Mouse (Mus musculus) lung, adult 2 months (tissue): ENCODE data around the gene Pick1. TPM values are rescaled to one million over a fixed set of nuclear protein-coding genes. Genes with fewer than 3 reads are reported as not detected.

Source experiments
- DNase-seq: peaks from one replicate; pipeline ENCODE4 v3.0.0; 2022
- H3K4me1 ChIP-seq: fragments of 200-500 bp; 2 replicates; pipeline ENCODE4 v1.6.1; 2011; ENCODE audit warnings: low read length; ENCODE audit not compliant: control insufficient read depth, insufficient read depth
- H3K4me3 ChIP-seq: fragments of 200-500 bp; replicated peaks from 2 replicates; pipeline ENCODE3; 2011; ENCODE audit warnings: low read depth, mild to moderate bottlenecking, control low read depth, low read length; ENCODE audit errors: extremely low read depth
- CTCF ChIP-seq: fragments of 200-500 bp; IDR thresholded peaks from 2 replicates; pipeline ENCODE4 v1.5.1; 2011; ENCODE audit warnings: mild to moderate bottlenecking, low read length, control low read depth; ENCODE audit not compliant: insufficient read depth
- POLR2A ChIP-seq: fragments of 200-500 bp; IDR thresholded peaks from 2 replicates; pipeline ENCODE4 v1.6.1; 2011; ENCODE audit warnings: low read depth, mild to moderate bottlenecking, control low read depth, low read length, borderline replicate concordance; ENCODE audit errors: extremely low read depth
- WGBS: fragments of 180-500 bp; shearing (Covaris S2); methylation state at CpG from one replicate; pipeline ENCODE4 v1.1.7; 2018; 5-methylcytosine and 5-hydroxymethylcytosine counted together
- polyA plus RNA-seq: library from polyadenylated mRNA; depleted of rRNA; stranded (reverse); fragments of >200 nt; gene quantifications from 2 replicates; pipeline ENCODE4 v1.2.3, GENCODE M21; 2012

Pick1 gene
- polyA plus RNA-seq, 1 experiment = 25.9 TPM

DNA sequence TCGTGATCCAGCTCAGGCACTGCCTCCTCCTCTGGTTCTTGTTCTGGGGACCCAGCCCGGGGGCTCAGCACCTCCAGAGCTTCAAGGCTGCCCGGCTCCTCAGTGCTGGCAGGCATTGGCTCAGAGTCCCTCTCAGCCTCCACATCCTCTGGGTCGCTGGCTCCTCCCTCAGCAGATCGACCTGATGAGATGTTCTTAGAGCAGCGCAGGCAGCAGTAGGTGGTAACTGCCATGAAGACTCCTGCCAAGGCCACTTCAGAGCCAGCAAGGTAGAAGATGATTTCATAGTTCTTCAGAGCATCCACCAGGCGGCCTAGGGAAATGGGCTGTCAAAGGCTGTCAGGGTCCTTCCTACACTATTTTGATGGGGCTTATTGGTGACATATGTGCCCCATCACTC is 22.2 kb downstream of the Pick1 start:
- 54% methylated on average over 7 of the region's 7 CpGs for WGBS
- no peak for DNase-seq
- TF ChIP-seq CTCF (no peak), POLR2A (no peak)
- H3K4me3 ChIP-seq = no peak overlapping the region
- peaks cover 5% of the 10 kb centered on the region; the same call in 1 of the 2 replicates for H3K4me1 ChIP-seq

DNA sequence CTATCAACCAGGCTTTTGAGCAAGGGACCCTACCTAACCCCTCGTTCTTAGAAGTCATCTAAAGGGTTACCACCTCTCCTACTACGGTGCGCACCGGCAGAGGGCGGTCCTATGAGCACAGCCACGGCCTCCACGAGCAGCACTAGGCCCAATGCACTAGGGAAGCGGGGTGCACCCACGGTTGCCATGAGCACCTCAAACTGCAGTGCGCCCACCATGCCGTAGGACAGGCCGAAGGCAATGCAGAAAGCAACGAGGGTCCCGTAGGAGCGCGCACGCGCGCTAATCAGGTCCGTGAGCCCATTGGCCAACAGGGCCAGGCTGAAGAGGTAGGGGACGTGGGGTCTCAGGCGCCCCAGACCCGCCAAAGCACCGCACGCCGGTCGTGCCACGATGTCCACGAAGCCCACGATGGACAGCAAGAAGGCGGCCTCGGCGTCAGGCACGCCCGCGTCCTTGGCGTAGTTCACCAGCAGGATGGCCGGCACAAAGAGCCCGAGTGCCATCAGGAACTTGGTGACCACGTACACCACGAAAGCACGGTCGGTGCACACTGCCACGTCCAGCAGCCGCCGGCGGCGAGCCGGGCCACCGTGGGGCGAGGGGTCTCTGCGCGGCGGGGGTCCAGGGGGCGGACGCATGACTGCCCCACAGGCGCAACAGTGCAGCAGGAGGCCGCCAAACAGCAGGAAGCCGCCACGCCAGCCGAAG is 23.0 kb downstream of the Pick1 start:
- H3K4me1 ChIP-seq = peaks cover 5% of the 10 kb centered on the region; the same call in 1 of the 2 replicates
- no peak overlapping the region for H3K4me3 ChIP-seq
- DNase-seq = no peak
- 3% methylated on average over 61 of the region's 61 CpGs for WGBS
- TF ChIP-seq POLR2A (no peak), CTCF (no peak)

DNA sequence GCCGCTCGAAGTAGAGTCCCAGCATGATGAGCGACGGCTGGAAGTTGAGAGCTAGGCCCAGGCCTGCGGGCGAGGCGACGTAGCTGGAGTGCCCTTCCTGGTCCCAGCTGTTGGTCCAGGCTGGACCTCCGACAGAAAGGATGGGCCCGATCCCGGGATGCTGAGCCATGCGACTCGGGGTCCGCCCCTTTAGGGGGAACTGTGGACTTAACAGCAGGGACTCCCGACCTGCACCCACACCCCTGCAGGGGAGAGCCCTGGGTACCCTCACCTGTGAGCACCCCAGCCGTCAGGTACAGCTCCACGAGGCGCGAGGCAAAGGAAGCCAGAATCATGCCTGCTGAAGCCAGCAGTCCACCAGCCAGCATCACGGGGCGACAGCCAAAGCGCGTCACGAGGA is 23.6 kb downstream of the Pick1 start:
- Histone ChIP-seq H3K4me3 (no peak overlapping the region), H3K4me1 (peaks cover 5% of the 10 kb centered on the region; the same call in 1 of the 2 replicates)
- 31% methylated on average over 24 of the region's 24 CpGs for WGBS
- TF ChIP-seq POLR2A = no peak
- no peak for TF ChIP-seq CTCF
- no peak for DNase-seq

DNA sequence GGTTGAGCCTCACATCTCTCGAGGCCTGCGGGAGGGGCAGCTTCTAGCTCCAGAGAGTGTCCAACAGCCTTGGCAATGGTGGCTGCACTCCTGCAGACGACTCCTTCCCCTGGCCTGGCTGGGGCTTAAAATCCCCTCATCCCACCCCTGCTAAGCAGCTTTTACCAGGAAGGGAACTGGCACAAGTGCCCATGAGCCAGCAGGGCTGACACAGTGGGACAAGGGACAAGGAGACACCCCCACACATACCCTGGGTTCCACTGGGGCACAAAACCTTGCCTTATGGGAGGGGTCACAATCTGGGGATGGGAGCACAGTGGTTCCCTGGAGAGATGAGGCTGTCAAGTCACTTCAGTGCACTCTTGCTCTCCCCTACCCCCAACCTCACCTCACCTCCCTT is 25.7 kb downstream of the Pick1 start, which contains the start of gene Slc16a8:
Gene Slc16a8 (minus strand): TSS at position 101 of the 400 bp plus-strand sequence.
- DNase-seq = no peak
- no peak within 1 kb of the TSS for H3K4me3 ChIP-seq
- WGBS = 58% methylated on average over 3 of the region's 3 CpGs
- H3K4me1 ChIP-seq = peaks cover 5% of the 10 kb centered on the region; the same call in 1 of the 2 replicates
- TF ChIP-seq CTCF (no peak), POLR2A (no peak)

DNA sequence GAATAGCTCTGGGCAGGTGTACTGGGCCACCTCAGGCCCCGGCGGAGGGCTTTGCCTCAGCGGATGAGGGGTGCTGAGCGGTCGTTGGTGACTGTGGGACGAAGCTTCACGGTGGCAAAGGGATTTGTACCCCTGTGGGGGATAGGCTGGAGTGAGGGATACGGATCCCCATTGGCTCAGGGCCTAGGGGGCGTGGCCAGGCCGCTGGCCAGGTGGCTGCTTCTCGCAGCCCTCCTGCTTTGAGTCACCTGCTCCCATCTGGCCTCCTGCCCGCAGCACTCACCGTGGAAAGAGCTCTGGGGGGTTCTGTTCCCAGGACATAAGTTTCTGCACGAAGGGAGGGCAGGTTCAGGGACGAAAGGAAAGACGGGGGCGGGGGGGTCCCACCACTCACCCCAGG is 29.5 kb downstream of the Pick1 start:
- Histone ChIP-seq H3K4me1 (peaks cover 2% of the 10 kb centered on the region; the same call in 1 of the 2 replicates), H3K4me3 (no peak overlapping the region)
- no peak for DNase-seq
- 34% methylated on average over 17 of the region's 17 CpGs for WGBS
- no peak for TF ChIP-seq POLR2A
- no peak for TF ChIP-seq CTCF

DNA sequence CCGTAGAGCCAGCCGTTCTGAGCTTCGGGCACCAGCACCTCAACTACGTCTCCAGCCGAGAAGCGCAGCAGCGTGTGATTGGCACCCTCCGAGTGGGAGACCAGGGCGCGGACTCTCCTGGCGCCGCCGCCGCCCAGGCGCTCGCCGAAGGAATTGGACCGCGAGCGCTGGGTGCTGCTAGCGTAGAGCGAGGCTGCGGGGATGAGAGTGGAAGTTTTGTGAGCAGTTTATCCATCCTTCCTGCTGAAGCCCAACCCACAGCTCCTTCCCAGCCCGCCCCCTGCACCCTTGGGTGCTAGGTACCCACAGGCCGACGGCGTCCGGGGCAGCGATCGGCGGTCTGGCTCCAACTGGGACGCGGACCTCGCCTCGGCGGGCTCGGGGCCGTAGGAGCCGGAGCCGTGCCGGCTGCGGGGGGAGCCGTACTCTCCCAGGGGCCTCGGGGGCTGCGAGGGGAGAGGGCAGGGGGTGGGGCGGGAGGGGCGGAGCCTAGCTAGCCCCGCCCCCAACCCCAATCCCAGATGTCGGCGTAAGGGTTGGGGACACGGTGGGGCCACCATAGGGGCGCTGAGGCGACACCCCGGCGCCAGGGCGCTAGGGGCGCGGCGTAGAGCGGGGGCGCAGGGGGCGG is 32.2 kb downstream of the Pick1 start:
- DNase-seq = peak; percentile 40
- Histone ChIP-seq H3K4me1 (peaks cover 2% of the 10 kb centered on the region; the same call in 1 of the 2 replicates), H3K4me3 (peak overlapping the region; percentile 33)
- 2% methylated on average over 60 of the region's 62 CpGs for WGBS
- TF ChIP-seq POLR2A (no peak), CTCF (no peak)

DNA sequence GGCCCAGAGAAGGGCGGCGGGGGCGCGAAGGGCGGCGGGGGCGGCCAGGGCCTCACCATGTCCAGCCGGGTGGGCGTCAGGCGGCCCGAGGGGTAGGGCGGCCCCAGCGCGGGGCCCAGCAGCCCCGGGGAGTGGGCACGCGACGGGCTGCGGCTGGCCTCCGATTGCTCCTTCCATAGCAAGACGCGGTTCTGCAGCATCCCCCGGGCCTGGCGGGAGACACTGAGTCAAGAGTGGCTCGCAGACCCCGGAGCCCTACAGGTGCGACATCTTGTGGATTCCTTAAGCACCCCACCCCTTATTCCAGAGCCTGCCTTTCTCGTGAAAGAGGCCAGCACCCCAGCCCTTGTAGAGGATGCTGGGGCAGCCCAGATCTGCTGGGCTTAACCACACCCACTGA is 32.8 kb downstream of the Pick1 start:
- no peak for DNase-seq
- Histone ChIP-seq H3K4me3 (no peak overlapping the region), H3K4me1 (peaks cover 2% of the 10 kb centered on the region; the same call in 1 of the 2 replicates)
- TF ChIP-seq CTCF = no peak
- no peak for TF ChIP-seq POLR2A
- 4% methylated on average over 22 of the region's 28 CpGs for WGBS

DNA sequence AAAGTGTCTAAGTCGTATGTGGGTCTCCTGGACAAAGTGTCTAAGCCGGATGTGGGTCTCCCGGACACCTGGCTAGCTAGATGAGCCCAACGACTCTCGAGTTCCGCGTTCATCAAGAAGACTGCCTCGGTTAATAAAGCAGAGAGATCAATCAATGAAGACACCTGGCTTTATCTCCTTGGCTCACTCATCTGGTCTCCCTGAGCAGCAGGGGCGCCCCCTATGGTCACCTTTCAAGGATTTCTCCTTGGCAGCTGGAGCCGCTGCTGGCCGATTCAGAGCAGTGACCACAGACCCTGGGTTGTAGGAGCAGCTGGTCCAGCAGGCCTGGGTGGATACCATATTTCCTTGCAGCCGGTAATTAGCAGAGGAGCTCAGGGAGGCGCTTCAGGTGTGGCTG is 33.4 kb downstream of the Pick1 start:
- Histone ChIP-seq H3K4me3 (no peak overlapping the region), H3K4me1 (peaks cover 2% of the 10 kb centered on the region; the same call in 1 of the 2 replicates)
- no peak for DNase-seq
- 19% methylated on average over 13 of the region's 13 CpGs for WGBS
- TF ChIP-seq CTCF (no peak), POLR2A (no peak)

DNA sequence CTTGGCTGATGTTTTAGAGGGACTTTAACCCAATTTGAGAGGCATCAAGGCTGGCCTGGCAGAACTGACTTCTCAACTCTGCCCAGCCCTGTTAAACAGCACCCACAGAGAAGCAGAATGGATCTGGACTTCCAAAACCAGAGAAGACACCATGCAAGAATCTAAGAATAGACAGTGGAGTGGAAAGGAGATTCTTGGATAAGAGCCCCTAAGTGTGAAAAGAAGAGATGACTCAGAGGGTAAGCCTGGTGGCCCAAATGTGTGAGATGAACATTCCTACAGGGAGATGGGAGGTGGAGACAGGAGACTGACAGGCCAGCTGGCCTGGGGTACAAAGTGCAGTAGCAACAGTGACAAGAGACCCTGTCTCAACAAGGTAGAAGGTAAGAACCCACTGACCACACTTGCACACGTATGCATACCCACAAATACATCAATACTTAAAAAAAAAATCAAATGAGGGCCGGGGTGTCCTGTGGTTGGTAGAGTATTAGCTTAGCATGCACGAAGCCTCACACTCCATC is 33.9 kb downstream of the Pick1 start:
- Histone ChIP-seq H3K4me3 (no peak overlapping the region), H3K4me1 (peaks cover 2% of the 10 kb centered on the region; the same call in 1 of the 2 replicates)
- TF ChIP-seq POLR2A = no peak
- no peak for TF ChIP-seq CTCF
- WGBS = 90% methylated on average over 3 of the region's 3 CpGs
- DNase-seq = no peak
